Mouse (Mus musculus): ENCODE results near the gene Iqcd. TPM values are rescaled to one million over a fixed set of nuclear protein-coding genes. Genes with fewer than 3 reads are reported as not detected.

The Iqcd gene
- polyA plus RNA-seq, 1 experiment from 2014 or later: 1.5 TPM

- H3K4me1 ChIP-seq (ENCODE audit: insufficient read depth, low read length): peaks cover 94% of the 10 kb centered on the region
- peak overlapping the region; percentile 96 for H3K27ac ChIP-seq (ENCODE audit: low read length)
- WGBS: 14% methylated on average over 28 of the region's 28 CpGs
- no peaks in the 10 kb centered on the region for H3K27me3 ChIP-seq (ENCODE audit: insufficient read depth, low read length)
- ATAC-seq (ENCODE audit: low FRiP score, low TSS enrichment): peak; percentile 69
- H3K4me2 ChIP-seq (replicated peaks; ENCODE audit: low read depth, low read length): peak overlapping the region; percentile 31
- no peak overlapping the region for H3K4me3 ChIP-seq (ENCODE audit: low read length)
- H3K36me3 ChIP-seq (ENCODE audit: insufficient read depth, low read length): no peaks in the 10 kb centered on the region
- peak overlapping the region; percentile 36 for H3K9ac ChIP-seq (replicated peaks; ENCODE audit: low read length)
- no peaks in the 10 kb centered on the region for H3K9me3 ChIP-seq (ENCODE audit: low read length)
Observed at GRCm38 (mm10) chr5:120562956-120563913, 25.6 kb upstream of the Iqcd start.

GRCm38 (mm10) chr5:120563914-120564311, 24.9 kb upstream of the Iqcd start:
- peaks cover 94% of the 10 kb centered on the region for H3K4me1 ChIP-seq (ENCODE audit: insufficient read depth, low read length)
- H3K9me3 ChIP-seq (ENCODE audit: low read length): no peaks in the 10 kb centered on the region
- peak overlapping the region; percentile 96 for H3K27ac ChIP-seq (ENCODE audit: low read length)
- no peak overlapping the region for H3K9ac ChIP-seq (replicated peaks; ENCODE audit: low read length)
- no peaks in the 10 kb centered on the region for H3K36me3 ChIP-seq (ENCODE audit: insufficient read depth, low read length)
- no peak overlapping the region for H3K4me2 ChIP-seq (replicated peaks; ENCODE audit: low read depth, low read length)
- no peak for ATAC-seq (ENCODE audit: low FRiP score, low TSS enrichment)
- no peak overlapping the region for H3K4me3 ChIP-seq (ENCODE audit: low read length)
- 26% methylated on average over 4 of the region's 4 CpGs for WGBS
- no peaks in the 10 kb centered on the region for H3K27me3 ChIP-seq (ENCODE audit: insufficient read depth, low read length)

DNA sequence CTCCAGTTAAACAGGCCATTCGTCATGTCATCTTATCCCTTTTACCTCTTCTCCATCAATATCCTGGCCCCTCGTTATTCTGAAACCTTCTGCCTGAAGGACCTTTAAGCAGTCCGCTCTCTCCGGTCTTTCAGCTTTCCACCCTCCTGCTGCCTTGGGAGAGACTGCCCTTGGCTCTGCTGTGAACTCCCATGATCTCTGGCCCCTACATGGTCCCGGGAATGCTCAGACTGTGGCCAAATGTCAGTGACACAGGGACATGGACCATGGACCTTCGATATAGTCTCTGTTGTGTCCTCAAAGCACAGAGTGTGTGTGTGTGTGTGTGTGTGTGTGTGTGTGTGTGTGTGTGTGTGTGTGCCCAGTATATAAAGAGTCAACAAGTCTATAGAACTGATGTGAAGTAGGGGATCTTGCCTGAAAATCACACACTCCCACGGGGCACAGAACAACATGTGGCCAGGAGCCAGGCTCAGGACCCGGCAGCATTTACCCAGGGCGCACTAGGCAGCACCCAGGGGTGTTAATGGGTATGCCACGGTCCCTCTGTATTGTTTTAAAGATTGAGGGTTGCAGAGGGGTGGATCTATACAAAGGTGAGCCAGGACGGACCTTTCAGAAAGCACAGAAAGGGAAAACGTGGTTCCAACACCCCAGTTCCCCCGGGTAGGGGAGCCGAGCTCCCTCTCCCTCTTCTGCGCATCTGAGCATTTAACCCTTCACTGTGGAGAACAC, 23.5 kb upstream of the Iqcd start:
- Histone ChIP-seq H3K9me3 (ENCODE audit: low read length) (no peaks in the 10 kb centered on the region), H3K4me1 (ENCODE audit: insufficient read depth, low read length) (peaks cover 92% of the 10 kb centered on the region), H3K4me3 (ENCODE audit: low read length) (no peak overlapping the region), H3K9ac (replicated peaks; ENCODE audit: low read length) (no peak overlapping the region), H3K4me2 (replicated peaks; ENCODE audit: low read depth, low read length) (no peak overlapping the region), H3K36me3 (ENCODE audit: insufficient read depth, low read length) (no peaks in the 10 kb centered on the region), H3K27me3 (ENCODE audit: insufficient read depth, low read length) (no peaks in the 10 kb centered on the region), H3K27ac (ENCODE audit: low read length) (peak overlapping the region; percentile 76)
- no peak for ATAC-seq (ENCODE audit: low FRiP score, low TSS enrichment)
- WGBS: 37% methylated on average over 14 of the region's 15 CpGs

- H3K9me3 ChIP-seq (ENCODE audit: low read length): no peaks in the 10 kb centered on the region
- no peak for ATAC-seq (ENCODE audit: low FRiP score, low TSS enrichment)
- H3K9ac ChIP-seq (replicated peaks; ENCODE audit: low read length): no peak overlapping the region; the same call in 1 of the 2 replicates
- H3K27ac ChIP-seq (ENCODE audit: low read length): peak overlapping the region; percentile 76
- H3K4me1 ChIP-seq (ENCODE audit: insufficient read depth, low read length): peaks cover 92% of the 10 kb centered on the region
- no peaks in the 10 kb centered on the region for H3K36me3 ChIP-seq (ENCODE audit: insufficient read depth, low read length)
- H3K4me2 ChIP-seq (replicated peaks; ENCODE audit: low read depth, low read length): no peak overlapping the region
- no peak overlapping the region for H3K4me3 ChIP-seq (ENCODE audit: low read length)
- H3K27me3 ChIP-seq (ENCODE audit: insufficient read depth, low read length): no peaks in the 10 kb centered on the region
- WGBS: 58% methylated on average over 5 of the region's 5 CpGs
Observed at GRCm38 (mm10) chr5:120566101-120566500, 22.7 kb upstream of the Iqcd start.

GRCm38 (mm10) chr5:120566681-120567252, 22.0 kb upstream of the Iqcd start:
- Histone ChIP-seq H3K4me1 (ENCODE audit: insufficient read depth, low read length) (peaks cover 95% of the 10 kb centered on the region), H3K27me3 (ENCODE audit: insufficient read depth, low read length) (no peaks in the 10 kb centered on the region), H3K4me3 (ENCODE audit: low read length) (no peak overlapping the region), H3K9ac (replicated peaks; ENCODE audit: low read length) (no peak overlapping the region), H3K36me3 (ENCODE audit: insufficient read depth, low read length) (no peaks in the 10 kb centered on the region), H3K27ac (ENCODE audit: low read length) (peak overlapping the region; percentile 76), H3K9me3 (ENCODE audit: low read length) (no peaks in the 10 kb centered on the region), H3K4me2 (replicated peaks; ENCODE audit: low read depth, low read length) (no peak overlapping the region)
- ATAC-seq (ENCODE audit: low FRiP score, low TSS enrichment): no peak
- WGBS: 35% methylated on average over 9 of the region's 9 CpGs

DNA sequence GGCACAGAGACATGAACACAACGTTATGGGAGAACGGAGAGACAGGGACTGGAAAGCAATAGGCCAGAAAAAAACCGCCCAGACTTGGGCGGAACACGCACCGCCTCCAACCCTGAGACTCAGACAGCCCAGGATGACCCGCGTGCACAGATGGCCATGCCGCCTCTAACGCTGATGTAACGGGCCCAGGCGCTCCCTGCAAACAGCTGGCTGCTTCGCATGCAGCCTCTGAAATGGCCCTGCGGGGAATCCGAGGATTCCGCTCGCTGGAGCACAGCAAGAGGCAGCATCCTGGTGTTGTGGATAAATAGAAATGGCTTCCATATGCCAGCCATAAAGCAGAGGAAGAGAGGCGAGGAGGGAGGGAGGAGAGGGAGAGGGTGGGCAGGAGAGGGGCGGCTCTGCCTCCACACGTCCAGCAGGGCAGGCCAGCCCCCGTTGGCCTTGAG, 21.5 kb upstream of the Iqcd start:
- WGBS: 15% methylated on average over 21 of the region's 21 CpGs

DNA sequence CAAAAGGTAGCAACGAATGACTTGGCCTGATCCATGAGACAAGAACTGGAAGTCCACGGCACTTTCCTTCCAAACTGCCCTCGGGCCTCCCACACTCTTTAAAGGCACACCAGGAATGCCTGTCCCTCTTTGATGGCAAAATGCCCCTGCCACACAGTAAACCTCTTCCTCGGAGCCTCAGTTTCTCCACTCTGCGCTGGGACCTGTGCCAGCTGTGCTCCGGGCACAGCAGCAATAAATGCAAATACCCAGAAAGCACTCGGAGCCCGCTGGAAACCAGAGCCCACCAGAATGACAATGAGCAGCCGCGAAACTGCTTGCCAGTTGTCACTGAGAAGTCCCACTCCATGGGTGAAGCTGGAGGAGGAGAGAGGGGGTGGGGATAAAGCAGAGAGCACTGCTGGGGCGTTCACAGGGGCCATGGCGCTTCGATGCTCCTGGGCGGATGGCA, 21.0 kb upstream of the Iqcd start:
- Histone ChIP-seq H3K9ac (replicated peaks; ENCODE audit: low read length) (no peak overlapping the region), H3K4me3 (ENCODE audit: low read length) (no peak overlapping the region), H3K27me3 (ENCODE audit: insufficient read depth, low read length) (no peaks in the 10 kb centered on the region), H3K4me1 (ENCODE audit: insufficient read depth, low read length) (peaks cover 91% of the 10 kb centered on the region), H3K9me3 (ENCODE audit: low read length) (no peaks in the 10 kb centered on the region), H3K4me2 (replicated peaks; ENCODE audit: low read depth, low read length) (no peak overlapping the region), H3K27ac (ENCODE audit: low read length) (peak overlapping the region; percentile 76), H3K36me3 (ENCODE audit: insufficient read depth, low read length) (no peaks in the 10 kb centered on the region)
- 37% methylated on average over 14 of the region's 14 CpGs for WGBS
- no peak for ATAC-seq (ENCODE audit: low FRiP score, low TSS enrichment)

More for the DNA sequence above, 21.5 kb upstream of the Iqcd start:
- H3K4me1 ChIP-seq (ENCODE audit: insufficient read depth, low read length): peaks cover 94% of the 10 kb centered on the region
- no peaks in the 10 kb centered on the region for H3K27me3 ChIP-seq (ENCODE audit: insufficient read depth, low read length)
- no peak overlapping the region for H3K4me2 ChIP-seq (replicated peaks; ENCODE audit: low read depth, low read length)
- H3K9me3 ChIP-seq (ENCODE audit: low read length): no peaks in the 10 kb centered on the region
- peak overlapping the region; percentile 76 for H3K27ac ChIP-seq (ENCODE audit: low read length)
- no peak overlapping the region for H3K9ac ChIP-seq (replicated peaks; ENCODE audit: low read length)
- H3K36me3 ChIP-seq (ENCODE audit: insufficient read depth, low read length): no peaks in the 10 kb centered on the region
- no peak overlapping the region for H3K4me3 ChIP-seq (ENCODE audit: low read length)
- no peak for ATAC-seq (ENCODE audit: low FRiP score, low TSS enrichment)

GRCm38 (mm10) chr5:120568336-120568768, 20.5 kb upstream of the Iqcd start:
- Histone ChIP-seq H3K4me3 (ENCODE audit: low read length) (no peak overlapping the region), H3K36me3 (ENCODE audit: insufficient read depth, low read length) (peaks cover 2% of the 10 kb centered on the region; the same call in 1 of the 2 replicates), H3K27ac (ENCODE audit: low read length) (peak overlapping the region; percentile 76; the same call in 1 of the 2 replicates), H3K9me3 (ENCODE audit: low read length) (no peaks in the 10 kb centered on the region), H3K27me3 (ENCODE audit: insufficient read depth, low read length) (no peaks in the 10 kb centered on the region), H3K4me2 (replicated peaks; ENCODE audit: low read depth, low read length) (no peak overlapping the region), H3K4me1 (ENCODE audit: insufficient read depth, low read length) (peaks cover 86% of the 10 kb centered on the region), H3K9ac (replicated peaks; ENCODE audit: low read length) (peak overlapping the region; percentile 25; the same call in 1 of the 2 replicates)
- 48% methylated on average over 9 of the region's 9 CpGs for WGBS
- no peak for ATAC-seq (ENCODE audit: low FRiP score, low TSS enrichment)

- peaks cover 80% of the 10 kb centered on the region for H3K4me1 ChIP-seq (ENCODE audit: insufficient read depth, low read length)
- no peak overlapping the region for H3K9ac ChIP-seq (replicated peaks; ENCODE audit: low read length)
- no peak overlapping the region for H3K4me3 ChIP-seq (ENCODE audit: low read length)
- no peaks in the 10 kb centered on the region for H3K27me3 ChIP-seq (ENCODE audit: insufficient read depth, low read length)
- no peak for ATAC-seq (ENCODE audit: low FRiP score, low TSS enrichment)
- H3K9me3 ChIP-seq (ENCODE audit: low read length): no peaks in the 10 kb centered on the region
- no peak overlapping the region for H3K27ac ChIP-seq (ENCODE audit: low read length)
- H3K4me2 ChIP-seq (replicated peaks; ENCODE audit: low read depth, low read length): no peak overlapping the region
- H3K36me3 ChIP-seq (ENCODE audit: insufficient read depth, low read length): peaks cover 4% of the 10 kb centered on the region; the same call in 1 of the 2 replicates
- 82% methylated on average over 4 of the region's 4 CpGs for WGBS
Observed at GRCm38 (mm10) chr5:120568964-120569363, 19.9 kb upstream of the Iqcd start.

Measured in kidney, embryonic 16.5 days (tissue).